Mouse (Mus musculus) C2C12 (cell line): ENCODE results near the gene Megf8.

Source experiments
- CEBPB ChIP-seq: IDR thresholded peaks from one replicate; pipeline ENCODE4 v1.6.1; 2011; ENCODE audit warnings: low read depth, mild to moderate bottlenecking, control low read depth, moderate library complexity
- CTCF ChIP-seq: IDR thresholded peaks from one replicate; pipeline ENCODE4 v1.5.1; 2011; ENCODE audit not compliant: control insufficient read depth, insufficient read depth, insufficient read length
- USF1 ChIP-seq: IDR thresholded peaks from one replicate; pipeline ENCODE4 v1.6.1; 2011; ENCODE audit warnings: low read depth, mild to moderate bottlenecking, control low read depth, moderate library complexity

DNA sequence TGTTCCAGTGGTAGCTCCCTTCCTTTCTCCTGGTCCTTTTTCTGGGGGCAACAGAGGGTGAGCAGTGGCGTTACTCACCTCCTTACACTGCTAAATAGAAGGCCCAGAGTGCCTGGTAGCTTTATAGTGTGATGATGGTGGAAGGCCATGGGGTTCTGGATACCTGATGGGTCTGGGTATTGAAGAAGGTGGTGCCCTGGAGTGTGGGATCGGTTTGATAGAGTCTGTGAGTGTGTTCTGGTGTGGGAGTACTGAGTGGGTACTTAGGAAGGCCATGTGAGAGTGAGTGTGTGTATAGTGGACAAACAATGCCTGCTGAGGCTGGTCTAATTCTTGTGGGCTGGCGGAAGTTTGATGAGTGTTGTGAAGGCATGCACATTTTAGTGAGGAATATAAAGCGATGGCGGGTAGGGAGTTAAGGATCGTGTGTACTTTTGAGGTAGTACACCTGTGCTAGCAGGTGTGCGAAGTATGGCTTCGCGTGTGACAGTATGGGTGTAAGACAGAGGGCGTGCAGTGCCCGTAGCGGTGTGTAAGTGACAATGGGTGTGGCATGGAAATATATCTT is 35.7 kb upstream of the Megf8 start:
- no peak for TF ChIP-seq CTCF
- TF ChIP-seq CEBPB: no peak
- TF ChIP-seq USF1: no peak
